Mouse (Mus musculus) MEL (cell line): ENCODE results near the gene Vdr.

Experiments used
- CTCF ChIP-seq, 3 experiments: IDR thresholded peaks in 2 of 3; conservative IDR thresholded peaks in 1 of 3; 2 replicates each; pipeline ENCODE4 v1.5.1; 2011 to 2012; ENCODE audit warnings: low read length in 3 of 3, low read depth in 2 of 3, mild to moderate bottlenecking in 2 of 3, improper control_type of control experiment in 1 of 3, inconsistent platforms in 1 of 3, mixed read lengths in 1 of 3, moderate library complexity in 1 of 3; ENCODE audit not compliant: control insufficient read depth in 1 of 3, insufficient read depth in 1 of 3, poor library complexity in 1 of 3, severe bottlenecking in 1 of 3
- GATA1 ChIP-seq: IDR thresholded peaks from 2 replicates; pipeline ENCODE4 v1.6.1; 2011; ENCODE audit warnings: low read depth, low read length, improper control_type of control experiment
- MAX ChIP-seq: IDR thresholded peaks from 2 replicates; pipeline ENCODE4 v1.6.1; 2011; ENCODE audit warnings: low read length, improper control_type of control experiment
- POLR2A ChIP-seq, 2 experiments: IDR thresholded peaks; 2 replicates each; pipeline ENCODE4 v1.6.1; 2011 to 2012; ENCODE audit warnings: low read length in 2 of 2, mild to moderate bottlenecking in 2 of 2, control low read depth in 1 of 2, improper control_type of control experiment in 1 of 2, low read depth in 1 of 2, moderate library complexity in 1 of 2; ENCODE audit not compliant: control insufficient read depth in 1 of 2, insufficient read depth in 1 of 2, poor library complexity in 1 of 2
- ZC3H11A ChIP-seq: IDR thresholded peaks from 2 replicates; pipeline ENCODE4 v1.6.1; 2012; ENCODE audit warnings: low read depth, mild to moderate bottlenecking, inconsistent platforms, low read length, improper control_type of control experiment

- TF ChIP-seq MAX (no peak), ZC3H11A (no peak), CTCF (IDR thresholded peaks at IDR 0.05 in 2 of 3, conservative IDR thresholded peaks at IDR 0.05 in 1 of 3; ENCODE audit: control insufficient read depth in 1 of 3, insufficient read depth in 1 of 3, low read depth in 2 of 3, low read length in 3 of 3, poor library complexity in 1 of 3, severe bottlenecking in 1 of 3) (no peak), POLR2A (IDR thresholded peaks at IDR 0.05; ENCODE audit: control insufficient read depth in 1 of 2, insufficient read depth in 1 of 2, low read depth in 1 of 2, low read length in 2 of 2, poor library complexity in 1 of 2) (no peak), GATA1 (no peak)
Measured at GRCm38 (mm10) chr15:97944919-97945574, 34.6 kb upstream of the Vdr start.
